Mouse (Mus musculus) cerebellum, postnatal 4 days (tissue): ENCODE data around the gene Kremen2.

ENCODE experiments used
- DNase-seq, 2 experiments: peaks; one replicate each; pipeline ENCODE4 v3.0.0; 2022; ENCODE audit warnings: low spot score in 2 of 2, mixed read lengths in 1 of 2

Kremen2 gene

DNA sequence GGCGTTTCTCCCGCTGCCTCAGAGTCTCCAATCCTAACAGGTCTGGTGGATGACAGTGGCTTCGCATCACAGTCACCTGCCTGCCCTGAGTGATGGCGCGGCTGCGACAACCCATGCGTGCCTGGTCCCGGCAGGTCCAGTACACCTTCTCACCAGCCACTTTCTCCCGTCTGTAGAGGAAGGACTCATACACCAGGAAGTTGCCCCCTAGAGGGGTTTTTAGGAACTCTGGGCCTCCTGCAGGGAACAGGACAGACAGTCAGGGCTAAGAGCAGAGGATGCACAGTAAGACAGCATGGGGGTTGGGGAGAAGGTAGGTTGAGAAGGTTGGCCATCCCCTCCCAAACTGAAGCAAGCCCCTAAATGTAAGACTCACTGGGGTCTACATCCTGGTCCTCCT lies 14.6 kb upstream of the Kremen2 start:
- no peak for DNase-seq

DNA sequence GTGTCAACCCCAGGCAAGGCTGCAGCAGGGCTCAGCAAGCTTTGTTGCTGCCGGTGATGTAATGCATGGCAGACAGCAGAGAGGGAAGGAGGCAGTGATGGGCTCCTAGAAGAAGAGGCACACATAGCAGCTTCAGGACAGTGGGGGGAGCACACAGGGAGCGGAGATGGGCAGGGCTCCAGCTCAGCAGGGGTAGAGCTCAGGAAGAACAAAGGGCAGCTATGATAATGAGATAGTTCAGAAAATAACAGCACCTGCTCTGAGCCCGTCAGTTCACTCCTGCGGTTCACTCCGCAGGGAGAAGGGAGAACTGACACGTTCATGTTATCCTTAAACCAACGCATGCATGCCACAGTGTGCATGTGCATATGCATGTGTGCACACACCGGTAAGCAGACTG lies 13.2 kb upstream of the Kremen2 start:
- DNase-seq: no peak

DNA sequence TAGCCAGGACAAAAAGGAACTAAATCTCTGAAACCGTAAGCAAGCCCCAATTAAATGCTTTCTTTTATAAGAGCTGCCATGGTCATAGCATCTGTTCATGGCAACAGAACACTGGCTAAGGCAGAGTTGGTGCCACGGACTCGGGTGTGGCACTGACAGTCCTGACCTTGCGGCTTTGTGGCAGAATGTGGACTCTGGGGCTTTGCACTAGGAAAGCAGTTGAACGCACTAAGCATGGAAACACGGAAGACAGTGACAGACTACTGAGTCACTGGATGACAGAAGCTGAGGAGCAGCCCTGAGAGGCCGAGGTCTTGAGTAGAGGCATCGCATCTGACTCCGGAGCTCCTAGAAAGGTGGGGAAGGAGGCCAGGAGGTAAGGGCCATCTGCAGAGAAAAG lies 11.9 kb upstream of the Kremen2 start:
- no peak for DNase-seq

DNA sequence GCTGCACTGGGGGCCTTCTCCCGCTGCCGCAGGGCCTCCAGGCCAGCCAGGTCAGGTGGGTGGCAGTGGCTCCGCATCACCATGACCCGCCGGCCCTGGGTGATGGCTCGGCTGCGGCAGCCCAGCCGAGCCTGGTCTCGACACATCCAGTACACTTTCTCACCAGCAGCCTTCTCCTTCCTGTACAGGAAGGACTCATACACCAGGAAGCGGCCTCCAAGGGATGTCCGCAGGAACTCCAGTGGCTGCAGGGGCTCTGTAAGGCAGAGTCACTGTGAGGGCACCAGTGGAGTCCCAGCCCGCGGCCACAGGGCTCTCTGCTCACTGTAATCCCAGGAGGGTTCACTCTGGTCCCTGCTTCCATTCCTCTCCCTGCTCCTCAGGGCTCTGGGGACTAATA lies 10.1 kb upstream of the Kremen2 start:
- no peak for DNase-seq

DNA sequence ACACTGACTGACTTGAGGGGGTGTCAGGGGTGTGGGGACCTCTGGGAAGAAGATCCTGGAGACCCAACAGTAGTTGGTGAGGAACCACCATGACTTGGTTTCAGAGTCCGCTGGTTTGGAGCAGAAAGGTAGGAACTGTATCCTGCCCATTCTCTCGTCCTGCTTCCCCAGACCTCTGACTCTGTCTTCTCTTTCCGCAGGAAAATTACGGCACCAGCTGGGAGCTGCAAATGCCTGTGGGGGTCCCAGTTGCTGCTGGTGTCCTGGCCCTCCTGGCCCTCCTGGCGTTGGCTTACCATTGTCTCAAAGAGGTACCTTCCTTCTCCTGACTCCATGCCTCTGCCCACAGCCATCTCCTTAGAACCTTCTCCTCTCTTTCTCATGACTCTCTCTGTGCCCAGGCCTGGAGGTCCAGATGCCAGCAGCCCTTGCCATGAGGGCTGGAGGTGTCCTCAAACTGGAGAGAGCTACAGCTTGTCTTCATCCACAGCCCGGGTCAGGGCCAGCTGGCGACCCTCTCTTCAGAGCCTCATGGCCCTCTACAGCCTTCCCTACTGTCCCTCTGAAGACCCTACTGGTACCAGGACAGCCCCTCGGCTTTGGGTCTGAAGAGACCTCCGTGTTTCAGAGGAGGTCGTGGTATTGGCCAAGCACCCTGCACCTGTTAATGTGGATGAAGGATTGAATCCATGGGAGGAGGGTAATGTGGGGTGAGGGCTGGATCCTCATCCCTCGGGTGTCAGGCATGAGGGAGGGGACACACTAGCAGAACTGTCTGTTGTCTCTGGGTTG lies 4.0 kb upstream of the Kremen2 start:
- DNase-seq: no peak

DNA sequence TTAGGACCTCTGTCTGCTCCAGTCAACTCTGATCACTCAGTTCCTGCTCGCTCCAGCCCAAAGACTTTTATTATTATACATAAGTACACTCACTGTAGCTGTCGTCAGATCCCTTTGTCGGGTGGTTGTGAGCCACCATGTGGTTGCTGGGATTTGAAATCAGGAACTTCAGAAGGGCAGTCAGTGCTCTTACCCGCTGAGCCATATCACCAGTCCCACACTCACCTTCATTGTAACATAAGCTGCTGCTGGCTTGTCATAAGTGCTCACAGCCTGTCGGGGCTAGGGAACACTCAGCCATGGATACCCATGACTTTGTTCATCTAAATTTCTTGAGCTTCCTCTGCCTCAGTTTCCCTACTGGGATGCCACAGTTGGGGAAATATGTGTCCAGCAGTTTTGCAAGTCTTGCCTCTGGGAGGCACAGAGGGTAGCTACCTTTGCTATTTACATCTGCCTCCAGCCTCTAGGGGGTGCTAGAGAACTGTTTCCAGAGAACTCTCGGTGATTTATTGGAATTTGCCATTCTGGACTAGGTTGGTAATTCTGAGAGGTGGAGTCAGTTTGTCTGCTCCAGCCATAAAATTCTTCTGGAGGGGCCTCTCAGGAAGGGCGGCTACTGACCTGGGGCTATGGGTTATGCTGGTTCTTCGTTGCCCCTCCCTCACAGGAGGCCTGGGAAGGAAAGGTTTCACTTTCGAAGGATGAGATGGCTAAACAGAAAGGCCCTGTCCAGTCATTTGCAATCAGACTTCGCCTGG lies 3.2 kb upstream of the Kremen2 start:
- peak in 1 of 2 experiments; percentile 61 for DNase-seq

DNA sequence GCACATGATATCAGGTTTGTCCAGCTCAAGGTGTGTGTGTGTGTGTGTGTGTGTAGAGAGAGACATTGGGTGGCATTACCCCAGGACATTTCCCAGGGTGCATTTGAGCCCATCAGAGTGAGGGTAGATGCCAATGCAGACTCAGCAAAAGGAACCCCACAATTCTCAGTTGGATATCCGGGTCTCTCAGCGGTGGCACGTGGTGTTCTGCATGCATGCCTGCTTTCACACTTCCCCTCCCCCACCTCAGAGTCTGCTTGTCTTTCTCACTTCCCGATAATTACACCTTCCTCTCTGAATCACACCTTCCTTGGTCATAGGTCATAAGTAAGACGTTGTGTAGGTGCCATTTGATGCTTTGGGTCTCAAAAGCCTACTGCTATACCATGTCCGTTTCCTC lies 2.4 kb upstream of the Kremen2 start:
- no peak for DNase-seq

DNA sequence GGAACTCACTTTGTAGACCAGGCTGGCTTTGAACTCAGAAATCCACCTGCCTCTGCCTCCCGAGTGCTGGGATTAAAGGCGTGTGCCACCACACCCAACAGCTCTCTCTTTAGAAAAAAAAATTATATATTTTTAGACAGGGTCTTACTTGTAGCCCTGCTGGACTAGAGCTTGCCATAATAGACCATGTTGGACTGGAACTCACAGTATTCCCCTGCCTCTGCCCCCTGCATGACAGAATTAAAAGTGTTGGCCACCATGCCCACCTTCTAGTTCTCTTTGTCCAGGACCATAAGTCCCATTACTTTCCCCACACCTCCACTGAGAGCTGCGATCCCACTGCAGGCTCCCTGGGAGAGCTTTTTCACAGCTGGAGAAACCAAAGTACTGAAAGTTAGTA lies 1.8 kb upstream of the Kremen2 start:
- no peak for DNase-seq

DNA sequence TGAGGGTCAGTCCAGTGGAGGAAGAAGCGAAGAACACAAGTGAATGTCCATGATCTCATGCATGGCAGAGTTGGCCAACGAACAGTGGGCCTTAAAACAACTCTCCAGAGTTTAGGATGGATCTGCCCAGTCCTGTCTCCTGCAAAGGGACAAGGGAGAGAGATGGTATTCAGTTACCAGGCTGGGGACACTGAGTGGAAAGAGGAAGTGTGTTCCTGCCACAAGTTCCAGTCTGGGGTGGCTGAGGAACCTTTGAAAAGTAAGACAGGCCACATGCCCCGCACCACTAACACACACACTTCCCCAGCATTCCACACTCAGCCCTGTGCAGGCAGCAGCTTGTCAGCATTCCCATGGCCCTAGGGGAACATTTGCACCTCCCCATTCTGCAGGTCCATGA lies 1.1 kb upstream of the Kremen2 start:
- no peak for DNase-seq

DNA sequence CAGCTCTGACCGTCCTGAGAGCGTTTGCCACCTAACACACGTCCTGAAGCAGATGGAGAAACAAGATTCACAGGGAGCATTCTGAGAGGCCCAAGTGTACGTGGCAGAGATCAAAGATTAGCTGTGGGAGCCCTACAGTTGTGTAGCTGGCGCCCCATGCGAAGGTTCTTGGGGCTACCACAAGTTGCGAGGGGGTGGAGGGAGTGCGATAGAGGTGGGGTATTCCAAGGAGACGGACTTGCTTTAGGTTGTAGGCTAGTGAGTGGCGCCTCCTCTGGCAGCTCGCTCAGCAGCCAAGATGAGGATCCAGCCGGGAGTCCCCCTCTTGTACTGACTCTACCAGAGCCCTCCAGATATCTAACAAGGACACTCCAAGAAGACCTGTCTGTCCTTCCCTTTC lies 678 bp upstream of the Kremen2 start:
- no peak for DNase-seq

DNA sequence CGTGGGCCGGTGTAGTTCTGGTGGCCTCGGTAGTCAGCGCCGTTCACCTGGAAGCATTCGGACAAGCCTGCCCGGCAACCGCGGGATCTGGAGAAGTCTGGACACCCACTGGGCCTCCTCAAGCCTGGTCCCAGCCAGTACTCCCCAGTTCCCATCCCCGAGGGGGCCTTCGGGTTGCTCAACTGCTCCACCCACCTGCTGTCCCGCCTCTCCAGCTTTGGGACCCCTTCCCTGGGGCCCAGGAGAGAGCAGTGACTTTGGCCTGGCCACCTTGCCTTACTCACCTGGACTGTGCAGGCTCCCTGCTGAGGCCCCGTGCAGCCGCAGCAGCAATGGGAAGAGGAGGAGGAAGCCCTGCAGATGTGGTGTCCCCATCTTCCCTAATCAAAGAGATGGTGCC lies 982 bp downstream of the Kremen2 start:
- no peak for DNase-seq

DNA sequence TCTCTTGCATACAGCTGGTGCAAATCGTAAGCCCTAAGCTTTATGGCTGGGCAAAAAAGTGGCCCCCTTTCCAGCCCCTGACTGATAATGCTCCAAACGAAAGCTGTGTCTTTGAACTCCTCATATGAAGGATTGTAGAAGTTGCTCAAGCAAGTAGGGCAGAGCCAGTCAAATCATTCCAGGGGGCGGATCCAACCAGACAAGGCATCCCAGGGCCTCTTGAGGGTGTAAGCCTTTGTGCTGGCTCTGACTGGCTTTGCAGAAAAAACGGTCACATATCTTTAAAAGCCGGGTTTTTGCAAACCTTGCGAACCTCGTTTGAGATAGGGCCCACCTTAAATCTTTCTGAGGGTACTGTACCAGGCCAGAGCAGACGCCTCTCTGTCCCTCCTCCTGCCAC lies 1.6 kb downstream of the Kremen2 start:
- DNase-seq: no peak

DNA sequence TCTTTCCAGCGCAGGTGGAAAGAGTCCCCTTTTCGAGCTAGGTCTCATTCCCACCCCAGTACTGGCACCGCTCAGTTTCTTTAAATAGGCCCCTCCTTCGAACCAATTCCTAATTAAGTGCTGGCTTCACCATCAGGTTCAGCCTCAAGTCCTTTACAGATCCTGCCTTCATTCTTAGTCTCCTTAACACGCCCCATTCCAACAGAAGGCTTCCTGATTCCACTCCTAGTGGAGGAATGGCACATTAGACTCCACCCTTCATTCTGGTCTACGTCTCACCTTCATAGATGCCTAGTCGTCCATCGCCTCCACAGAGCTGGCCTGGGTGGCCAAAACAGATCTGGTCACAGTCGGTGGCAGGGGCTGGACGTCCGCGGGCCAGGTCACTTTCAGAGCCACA lies 2.7 kb downstream of the Kremen2 start:
- DNase-seq: no peak

DNA sequence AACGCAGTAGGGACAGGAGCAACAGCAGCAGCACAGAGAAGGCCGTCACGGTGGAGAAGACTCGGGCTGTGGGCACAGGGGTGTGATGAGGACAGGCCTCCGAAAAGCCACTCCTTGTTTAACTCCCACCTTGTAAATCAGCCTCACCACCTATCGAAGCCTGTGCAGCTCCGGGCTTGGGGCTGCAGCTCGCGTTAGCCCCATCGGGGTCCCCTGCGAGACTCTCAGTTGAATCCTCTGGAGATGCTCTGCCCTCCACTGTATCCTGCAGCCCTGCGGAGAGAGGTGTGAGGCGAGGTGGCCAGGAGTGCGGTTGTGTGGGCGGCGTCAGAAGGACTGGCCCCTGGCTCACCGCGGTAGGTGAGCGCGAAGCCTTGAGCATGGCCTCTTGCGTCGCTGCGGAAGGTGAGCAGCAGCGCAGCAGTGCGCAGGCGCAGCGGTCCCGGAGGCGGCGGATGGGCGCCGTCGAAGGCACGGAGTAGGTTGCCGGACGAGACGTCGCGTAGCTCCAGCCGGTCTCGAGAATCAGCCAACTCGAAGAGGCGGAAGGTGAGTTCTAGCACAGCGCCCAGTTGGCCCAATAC lies 3.3 kb downstream of the Kremen2 start:
- DNase-seq: no peak

DNA sequence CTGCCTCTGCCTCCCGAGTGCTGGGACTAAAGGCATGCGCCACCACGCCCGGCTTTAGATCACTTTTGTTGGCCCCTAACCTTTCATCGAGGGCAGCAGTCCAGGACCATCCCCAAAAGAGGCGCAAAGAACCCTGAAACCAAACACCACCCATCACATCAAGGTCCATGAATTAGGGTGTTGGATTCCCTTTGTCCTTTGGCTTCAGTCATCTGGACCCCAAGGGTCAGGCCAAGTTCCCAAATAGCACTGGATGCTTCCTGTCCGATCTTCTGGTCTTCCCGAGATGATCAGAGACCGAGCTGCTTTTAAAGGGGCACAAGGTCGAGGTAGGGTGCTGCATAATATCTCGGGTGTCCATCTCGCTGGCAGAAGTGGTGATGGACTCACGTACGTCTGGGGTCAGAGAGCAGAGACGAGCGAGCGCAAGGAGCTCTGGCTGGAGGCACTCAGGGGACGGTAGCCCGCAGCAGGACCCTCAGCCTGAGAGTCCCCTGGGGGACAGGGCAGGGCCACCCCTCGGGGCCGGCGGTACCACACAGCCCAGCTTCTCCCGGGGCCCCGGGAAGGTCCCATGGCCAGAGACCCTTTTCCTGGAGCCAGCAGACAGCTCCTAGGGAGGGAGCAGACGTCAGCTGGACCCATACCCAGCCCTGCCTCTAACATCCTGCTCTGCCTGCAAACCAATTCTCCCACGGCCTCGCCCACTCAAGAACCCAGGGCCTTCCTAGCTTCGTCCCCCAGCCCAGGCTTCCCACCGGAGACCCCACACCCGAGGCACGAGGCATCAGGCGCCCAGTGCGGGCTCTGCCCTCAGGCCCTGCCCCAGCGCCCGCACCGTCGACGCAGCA lies 4.0 kb downstream of the Kremen2 start:
- no peak for DNase-seq

DNA sequence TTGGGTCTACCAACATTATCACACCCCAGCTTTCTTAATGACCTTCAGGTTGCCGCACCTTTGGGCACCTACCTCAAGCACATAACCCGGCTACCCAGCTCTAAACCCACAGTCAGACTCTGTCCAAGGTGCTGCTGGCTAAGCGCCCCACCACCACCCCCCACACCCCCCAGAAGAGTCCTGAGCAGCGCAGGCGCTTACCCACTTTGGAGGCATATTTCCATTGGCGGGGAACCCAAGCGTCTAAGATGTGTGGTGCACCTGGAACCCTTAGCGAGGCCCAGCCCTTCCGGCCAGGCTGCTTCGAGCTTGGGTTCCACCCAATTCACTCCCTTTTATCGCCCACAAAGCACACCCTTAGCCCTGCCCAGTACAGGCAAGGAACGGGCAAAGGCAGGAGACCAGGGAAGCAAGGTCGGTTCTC lies 5.0 kb downstream of the Kremen2 start, which contains the start of gene Paqr4:
Paqr4 (minus strand) TSS at position 270 of the 424 bp plus-strand sequence.
- no peak for DNase-seq

DNA sequence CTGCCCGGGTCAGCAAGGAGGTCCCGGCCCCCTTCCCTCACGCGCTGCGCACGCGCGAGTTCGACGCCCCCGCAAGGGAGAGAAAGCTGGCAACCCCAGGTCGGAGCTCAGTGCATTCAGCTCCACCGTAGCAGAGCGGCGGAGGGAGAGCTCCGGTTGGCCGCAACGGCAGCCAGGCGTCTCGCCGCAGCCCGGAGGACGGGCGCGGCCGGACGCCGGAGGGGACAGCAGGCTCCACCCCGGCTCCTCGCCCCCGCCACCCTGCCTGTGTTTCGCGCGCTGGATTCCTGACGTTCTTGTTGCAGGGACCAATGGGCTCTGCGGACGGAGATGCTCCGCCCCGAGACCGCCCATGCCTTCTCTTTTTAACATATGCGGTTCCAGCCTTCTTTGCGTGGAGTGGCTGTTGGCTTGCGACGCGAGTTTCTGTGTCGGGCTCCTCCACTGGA lies 5.5 kb downstream of the Kremen2 start:
- DNase-seq: peak; percentile 74 to 84

DNA sequence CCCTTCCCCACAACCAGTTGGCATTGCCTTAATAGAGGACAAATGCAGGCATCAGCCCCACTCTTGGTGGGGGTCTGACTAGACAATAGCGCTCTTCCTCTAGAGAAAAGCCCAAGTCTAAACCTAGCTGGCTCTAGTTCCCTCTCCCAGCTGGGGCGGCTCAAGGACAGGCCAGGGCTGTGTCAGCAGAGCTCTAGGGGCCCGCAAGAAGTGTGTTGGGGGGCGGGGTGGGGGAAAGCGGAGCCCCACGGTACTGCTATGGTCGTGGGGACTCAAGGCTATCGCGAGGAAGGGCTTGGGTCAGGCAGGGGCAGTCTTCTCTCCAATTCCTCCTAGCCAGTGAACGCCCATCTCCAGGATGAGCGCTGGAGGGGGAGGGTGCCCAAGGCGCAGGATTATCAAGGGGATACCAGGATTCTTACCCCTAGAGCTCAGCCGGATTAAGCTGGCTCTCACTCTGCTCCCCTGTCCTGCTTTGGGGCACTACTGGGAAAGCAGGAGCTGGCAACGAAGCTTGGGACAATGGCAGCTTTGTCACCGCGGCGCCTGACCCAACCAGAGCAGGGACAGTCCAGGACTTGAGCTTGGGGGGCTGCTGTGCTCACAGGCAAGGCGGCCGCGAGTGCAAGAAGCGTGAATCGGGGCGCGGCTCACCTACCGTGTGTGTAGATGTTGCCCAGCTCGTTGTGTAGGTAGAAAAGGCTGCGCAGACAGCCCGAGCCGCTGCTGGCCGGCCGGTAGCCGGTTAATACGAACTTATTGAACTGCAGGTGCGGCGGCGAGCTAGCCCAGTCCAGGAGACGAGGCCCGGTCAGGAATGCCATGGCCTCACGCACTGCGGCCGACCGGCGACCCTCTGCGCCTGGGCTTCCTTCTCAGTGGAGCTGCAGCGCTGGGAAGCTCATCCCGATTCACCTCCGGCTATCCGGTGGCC lies 6.2 kb downstream of the Kremen2 start:
- peak in 1 of 2 experiments; percentile 33 for DNase-seq

DNA sequence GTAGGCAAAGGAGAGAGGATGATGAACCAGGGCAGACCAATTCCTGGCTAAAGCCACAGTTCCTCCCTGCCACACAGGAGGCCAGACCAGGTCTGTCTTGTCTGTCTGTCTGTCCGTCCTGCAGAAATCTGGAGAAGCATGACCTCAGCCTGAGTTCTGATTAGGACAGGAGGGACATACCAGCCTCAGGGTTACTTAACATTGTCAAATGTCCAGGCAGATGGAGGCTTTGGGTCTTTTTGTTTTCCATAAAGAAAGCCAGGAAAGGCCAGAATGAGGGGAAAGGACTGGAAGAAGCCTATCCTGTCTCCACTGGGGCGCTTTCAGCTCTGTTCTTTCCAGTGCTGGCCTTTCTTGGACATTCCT lies 6.8 kb downstream of the Kremen2 start:
- DNase-seq: no peak
